Mouse (Mus musculus) heart, postnatal 0 days (tissue): ENCODE results near the gene Ttc23l. TPM values are rescaled to one million over a fixed set of nuclear protein-coding genes. Genes with fewer than 3 reads are reported as not detected.
A peak's percentile ranks its signal among the peaks of the same experiment; 100 is the strongest.

Source experiments
- ATAC-seq: fragments of 200-750 bp; cut with Nextera tagmentation; 2 replicates; pipeline ENCODE4 v1.8.0; 2017; ENCODE audit warnings: low read depth, moderate number of reproducible peaks, moderate library complexity; ENCODE audit not compliant: insufficient read depth
- DNase-seq: peaks from one replicate; pipeline ENCODE4 v3.0.0-alpha.2; 2016; ENCODE audit warnings: low spot score
- H3K27ac ChIP-seq: fragments of 300-500 bp; sonication (generic); 2 replicates; pipeline ENCODE4 v1.5.1; 2014; ENCODE audit warnings: low read depth, mild to moderate bottlenecking
- H3K27me3 ChIP-seq: fragments of 300-500 bp; sonication (generic); 2 replicates; pipeline ENCODE4 v1.6.1; 2014; ENCODE audit warnings: low read length, mixed read lengths; ENCODE audit not compliant: control insufficient read depth, insufficient read depth
- H3K36me3 ChIP-seq: fragments of 300-500 bp; sonication (generic); replicated peaks from 2 replicates; pipeline ENCODE4 v1.6.1; 2014; ENCODE audit warnings: low read length, mixed read lengths; ENCODE audit not compliant: control insufficient read depth, insufficient read depth
- H3K4me1 ChIP-seq: fragments of 300-500 bp; sonication (generic); 2 replicates; pipeline ENCODE4 v1.6.1; 2014; ENCODE audit warnings: antibody characterized with exemption; ENCODE audit not compliant: control insufficient read depth, insufficient read depth
- H3K4me2 ChIP-seq: fragments of 300-500 bp; sonication (generic); 2 replicates; pipeline ENCODE4 v1.6.1; 2014; ENCODE audit warnings: low read depth, mild to moderate bottlenecking, low read length, moderate library complexity
- H3K4me3 ChIP-seq: fragments of 300-500 bp; sonication (generic); 2 replicates; pipeline ENCODE4 v1.5.1; 2014; ENCODE audit warnings: low read depth, low read length
- H3K9ac ChIP-seq: fragments of 300-500 bp; sonication (generic); replicated peaks from 2 replicates; pipeline ENCODE4 v1.6.1; 2014; ENCODE audit warnings: low read depth, low read length, mixed read lengths
- H3K9me3 ChIP-seq: fragments of 300-500 bp; sonication (generic); replicated peaks from 2 replicates; pipeline ENCODE4 v1.6.1; 2016; ENCODE audit warnings: low read length; ENCODE audit not compliant: control insufficient read depth
- CTCF ChIP-seq: IDR thresholded peaks from 2 replicates; pipeline ENCODE4 v1.5.1; 2016; ENCODE audit warnings: antibody characterized with exemption, control low read depth, low read depth
- EP300 ChIP-seq: IDR thresholded peaks from 2 replicates; pipeline ENCODE4 v1.6.1; 2016; ENCODE audit warnings: antibody characterized with exemption, low read depth
- WGBS: fragments of 180-500 bp; shearing (Covaris S2); extraction: QIAGEN DNeasy Blood & Tissue Kit; methylation state at CpG from one replicate; pipeline ENCODE4 v1.1.7; 2014; 5-methylcytosine and 5-hydroxymethylcytosine counted together
- polyA plus RNA-seq: library from polyadenylated mRNA; unstranded; fragments of >200 nt; fragmentation: Nextera tagmentation; extraction: Ambion mirVana; gene quantifications from 2 replicates; pipeline ENCODE4 v1.2.1, GENCODE M21; 2015
- total RNA-seq: library from RNA; depleted of rRNA; stranded (reverse); fragments of >200 nt; gene quantifications from 2 replicates; pipeline ENCODE4 v1.2.3, GENCODE M21; 2014; ENCODE audit warnings: low replicate concordance

Gene Ttc23l
- total and polyA plus RNA-seq, 2 experiments from 2014 or later = not detected

GRCm38 (mm10) chr15:10490101-10490500 is 68.4 kb downstream of the Ttc23l start:
- WGBS = 81% methylated on average over 5 of the region's 5 CpGs
- no peak for TF ChIP-seq CTCF
- TF ChIP-seq EP300 = no peak
- Histone ChIP-seq H3K4me1 (peaks cover 12% of the 10 kb centered on the region), H3K4me3 (no peak overlapping the region), H3K9ac (no peak overlapping the region), H3K36me3 (peaks cover 29% of the 10 kb centered on the region), H3K27me3 (no peaks in the 10 kb centered on the region), H3K9me3 (no peaks in the 10 kb centered on the region), H3K27ac (no peak overlapping the region), H3K4me2 (no peak overlapping the region)
- no peak for DNase-seq
- ATAC-seq = no peak

- peaks cover 17% of the 10 kb centered on the region for H3K4me1 ChIP-seq
- no peak overlapping the region for H3K4me3 ChIP-seq
- TF ChIP-seq CTCF = no peak
- no peak for TF ChIP-seq EP300
- H3K4me2 ChIP-seq = no peak overlapping the region
- DNase-seq (no peak), ATAC-seq (no peak)
- no peak overlapping the region for H3K27ac ChIP-seq
- WGBS = 55% methylated on average over 2 of the region's 2 CpGs
- H3K9me3 ChIP-seq = no peaks in the 10 kb centered on the region
- H3K9ac ChIP-seq = no peak overlapping the region
- H3K36me3 ChIP-seq = peaks cover 31% of the 10 kb centered on the region
- no peaks in the 10 kb centered on the region for H3K27me3 ChIP-seq
Measured at GRCm38 (mm10) chr15:10487246-10487645, 71.2 kb downstream of the Ttc23l start.

- peaks cover 32% of the 10 kb centered on the region for H3K36me3 ChIP-seq
- DNase-seq = no peak
Measured at GRCm38 (mm10) chr15:10486365-10486839, 72.1 kb downstream of the Ttc23l start.

GRCm38 (mm10) chr15:10485484-10486364 is 72.7 kb downstream of the Ttc23l start, which contains the start of the genes Brix1 and Rad1:
Brix1 (minus strand) TSS chr15:10485947.
Rad1 (plus strand) TSS chr15:10486018.
- peak within 1 kb of the TSS; percentile 98 for H3K4me3 ChIP-seq
- peak within 1 kb of the TSS; percentile 85 for H3K9ac ChIP-seq
- peaks cover 34% of the 10 kb centered on the region for H3K36me3 ChIP-seq
- no peak for TF ChIP-seq CTCF
- no peak for TF ChIP-seq EP300
- peaks cover 17% of the 10 kb centered on the region for H3K4me1 ChIP-seq
- DNase-seq = peak; percentile 96
- ATAC-seq = peak; percentile 100
- H3K9me3 ChIP-seq = no peaks in the 10 kb centered on the region
- H3K27ac ChIP-seq = peak within 1 kb of the TSS; percentile 73
- peak within 1 kb of the TSS; percentile 83 for H3K4me2 ChIP-seq
- 0% methylated on average over 58 of the region's 58 CpGs for WGBS
- H3K27me3 ChIP-seq = no peaks in the 10 kb centered on the region

More at GRCm38 (mm10) chr15:10486365-10486839, 72.1 kb downstream of the Ttc23l start:
- no peaks in the 10 kb centered on the region for H3K27me3 ChIP-seq
- peak overlapping the region; percentile 47 for H3K27ac ChIP-seq
- no peaks in the 10 kb centered on the region for H3K9me3 ChIP-seq
- TF ChIP-seq CTCF (no peak), EP300 (no peak)
- H3K9ac ChIP-seq = peak overlapping the region; percentile 85
- ATAC-seq = no peak
- WGBS = 1% methylated on average over 18 of the region's 18 CpGs
- peak overlapping the region; percentile 83 for H3K4me2 ChIP-seq
- peaks cover 17% of the 10 kb centered on the region for H3K4me1 ChIP-seq
- peak overlapping the region; percentile 98 for H3K4me3 ChIP-seq

- peaks cover 9% of the 10 kb centered on the region for H3K36me3 ChIP-seq
- ATAC-seq (no peak), DNase-seq (no peak)
- 0 out of 2 replicates have a peak overlapping the region, but pooled peaks have one; percentile 90 for H3K27ac ChIP-seq
- 9% methylated on average over 3 of the region's 3 CpGs for WGBS
- peak overlapping the region; percentile 87 for H3K9ac ChIP-seq
- H3K4me3 ChIP-seq = peak overlapping the region; percentile 96
- no peak for TF ChIP-seq EP300
- TF ChIP-seq CTCF = no peak
- 0 out of 2 replicates have a peak, but pooled peaks cover 3% of the 10 kb centered on the region for H3K4me1 ChIP-seq
- H3K27me3 ChIP-seq = no peaks in the 10 kb centered on the region
- H3K9me3 ChIP-seq = no peaks in the 10 kb centered on the region
- peak overlapping the region; percentile 99 for H3K4me2 ChIP-seq
Measured at GRCm38 (mm10) chr15:10470941-10471340, 87.5 kb downstream of the Ttc23l start.
